In genomic region chr5:74195614-74196306, GRCm38 (mm10) we compare ENCODE assay signal across 8 mouse cellular contexts. TPM values are rescaled to one million over a fixed set of nuclear protein-coding genes. Genes with fewer than 3 reads are reported as not detected.
DNase-seq lines count a peak whose midpoint lies in the region; ATAC-seq and TF ChIP-seq lines count a peak whose summit lies in the region.

No protein-coding gene starts in this region.

- no peaks in the 10 kb centered on the region for H3K9me3 ChIP-seq in heart, embryonic 12.5 days (replicated peaks)
- H3K9me3 ChIP-seq in ES-E14 (ENCODE audit: control insufficient read depth, insufficient read depth, low read depth, low read length): no peaks in the 10 kb centered on the region
- no peaks in the 10 kb centered on the region for H3K9me3 ChIP-seq in forebrain, embryonic 11.5 days (ENCODE audit: control insufficient read depth, low read length)
- no peaks in the 10 kb centered on the region for H3K9me3 ChIP-seq in limb, embryonic 15.5 days
- no peaks in the 10 kb centered on the region for H3K9me3 ChIP-seq in stomach, postnatal 0 days (ENCODE audit: control insufficient read depth, low read length)

- under 1% methylated on average over 27 of the region's 27 CpGs for WGBS in heart, embryonic 12.5 days
- under 1% methylated on average over 27 of the region's 27 CpGs for WGBS in forebrain, embryonic 11.5 days
- 3% methylated on average over 27 of the region's 27 CpGs for WGBS in limb, embryonic 15.5 days
- 3% methylated on average over 27 of the region's 27 CpGs for WGBS in stomach, postnatal 0 days

- no peak for TF ChIP-seq CTCF in stomach, postnatal 0 days (IDR thresholded peaks at IDR 0.05; ENCODE audit: low read depth)

- H3K9ac ChIP-seq in heart, embryonic 12.5 days: peak overlapping the region; percentile 98
- H3K9ac ChIP-seq in ES-E14 (ENCODE audit: insufficient read depth, low read depth, low read length, poor library complexity, severe bottlenecking): peak overlapping the region; percentile 86
- H3K9ac ChIP-seq in forebrain, embryonic 11.5 days (ENCODE audit: low read length): peak overlapping the region; percentile 88
- H3K9ac ChIP-seq in limb, embryonic 15.5 days: peak overlapping the region; percentile 98
- H3K9ac ChIP-seq in stomach, postnatal 0 days (ENCODE audit: low read length): peak overlapping the region; percentile 93

- H3K27ac ChIP-seq in heart, embryonic 12.5 days (ENCODE audit: poor library complexity, severe bottlenecking): peak overlapping the region; percentile 91
- 0 out of 2 replicates have a peak overlapping the region, but pooled peaks have one; percentile 8 for H3K27ac ChIP-seq in ES-E14 (ENCODE audit: insufficient read depth, low read depth, low read length, poor library complexity, severe bottlenecking)
- peak overlapping the region; percentile 52; the same call in 1 of the 2 replicates for H3K27ac ChIP-seq in forebrain, embryonic 11.5 days (ENCODE audit: low read depth, low read length)
- peak overlapping the region; percentile 93 for H3K27ac ChIP-seq in limb, embryonic 15.5 days
- H3K27ac ChIP-seq in stomach, postnatal 0 days (replicated peaks): peak overlapping the region; percentile 83

- H3K4me1 ChIP-seq in heart, embryonic 12.5 days (replicated peaks): peaks cover 51% of the 10 kb centered on the region
- peaks cover 0 to 6% of the 10 kb centered on the region in 2 experiments; a peak in 1 of 4 replicates for H3K4me1 ChIP-seq in ES-E14 (ENCODE audit: control insufficient read depth in 2 of 2, insufficient read depth in 2 of 2, low read length in 2 of 2, poor library complexity in 1 of 2)
- H3K4me1 ChIP-seq in forebrain, embryonic 11.5 days (replicated peaks; ENCODE audit: control insufficient read depth, insufficient read depth, low read length): peaks cover 2% of the 10 kb centered on the region; the same call in 1 of the 2 replicates
- H3K4me1 ChIP-seq in limb, embryonic 15.5 days: peaks cover 66% of the 10 kb centered on the region
- H3K4me1 ChIP-seq in stomach, postnatal 0 days (replicated peaks; ENCODE audit: control insufficient read depth, insufficient read depth): peaks cover 7% of the 10 kb centered on the region

- ATAC-seq in heart, embryonic 12.5 days (ENCODE audit: insufficient number of reproducible peaks, low FRiP score): peak; percentile 35; the same call in 1 of the 2 replicates
- ATAC-seq in forebrain, embryonic 11.5 days (replicated peaks; ENCODE audit: low FRiP score): peak; percentile 49
- ATAC-seq in limb, embryonic 15.5 days (ENCODE audit: insufficient number of reproducible peaks, low FRiP score, low TSS enrichment, low read depth): no peak
- peak; percentile 12 for ATAC-seq in stomach, postnatal 0 days (ENCODE audit: low FRiP score, low TSS enrichment)

- peak overlapping the region; percentile 84 for H3K4me3 ChIP-seq in heart, embryonic 12.5 days
- peak overlapping the region; percentile 92 for H3K4me3 ChIP-seq in ES-E14 (ENCODE audit: insufficient read depth in 1 of 2, low read depth in 1 of 2, low read length in 2 of 2, poor library complexity in 1 of 2, severe bottlenecking in 1 of 2)
- peak overlapping the region; percentile 82 for H3K4me3 ChIP-seq in forebrain, embryonic 11.5 days (ENCODE audit: low read depth, low read length)
- H3K4me3 ChIP-seq in limb, embryonic 15.5 days: peak overlapping the region; percentile 93
- H3K4me3 ChIP-seq in stomach, postnatal 0 days (ENCODE audit: low read depth, low read length): peak overlapping the region; percentile 96

- no peaks in the 10 kb centered on the region for H3K27me3 ChIP-seq in heart, embryonic 12.5 days (replicated peaks)
- no peaks in the 10 kb centered on the region for H3K27me3 ChIP-seq in forebrain, embryonic 11.5 days (ENCODE audit: control insufficient read depth, insufficient read depth, low read length)
- no peaks in the 10 kb centered on the region for H3K27me3 ChIP-seq in limb, embryonic 15.5 days
- H3K27me3 ChIP-seq in stomach, postnatal 0 days (ENCODE audit: control insufficient read depth, insufficient read depth, low read length): no peaks in the 10 kb centered on the region

- peaks cover 34% of the 10 kb centered on the region for H3K36me3 ChIP-seq in heart, embryonic 12.5 days
- H3K36me3 ChIP-seq in ES-E14 (ENCODE audit: control insufficient read depth, insufficient read depth, low read length, poor library complexity, severe bottlenecking): peaks cover 21% of the 10 kb centered on the region
- H3K36me3 ChIP-seq in forebrain, embryonic 11.5 days (ENCODE audit: control insufficient read depth, insufficient read depth, low read length): peaks cover 2% of the 10 kb centered on the region; the same call in 1 of the 2 replicates
- peaks cover 20% of the 10 kb centered on the region for H3K36me3 ChIP-seq in limb, embryonic 15.5 days
- peaks cover 16% of the 10 kb centered on the region; the same call in 1 of the 2 replicates for H3K36me3 ChIP-seq in stomach, postnatal 0 days (ENCODE audit: control insufficient read depth, insufficient read depth, low read length)

- DNase-seq in heart, postnatal 14 days: no peak
- DNase-seq in ES-E14 (ENCODE audit: low read depth, low spot score): no peak
- DNase-seq in forebrain, embryonic 11.5 days (ENCODE audit: low spot score): peak; percentile 73
- DNase-seq in stomach, postnatal 0 days (ENCODE audit: low spot score): peak; percentile 33
- no peak for DNase-seq in urinary bladder, postnatal 10 days (ENCODE audit: low spot score)
- DNase-seq in layer of hippocampus, postnatal 25 days (ENCODE audit: extremely low spot score in 1 of 2, low spot score in 1 of 2): no peak

- intact Hi-C loops in heart, postnatal 14 days (cut with DNase I): loop anchor here (2.0 to 5.0 kb wide), 6 partner anchors 48 to 343 kb away; partner anchors contain the start of gene Usp46

- in situ Hi-C loops in ES-E14 (cut with MboI; ENCODE audit: low sequenced_read_pairs in 2 of 2, unreplicated experiment in 2 of 2): no loop called here

- H3K4me2 ChIP-seq in heart, embryonic 12.5 days: peak overlapping the region; percentile 87
- peak overlapping the region; percentile 93 for H3K4me2 ChIP-seq in forebrain, embryonic 11.5 days (ENCODE audit: low read depth, low read length, severe bottlenecking)
- H3K4me2 ChIP-seq in limb, embryonic 15.5 days: peak overlapping the region; percentile 98
- H3K4me2 ChIP-seq in stomach, postnatal 0 days (replicated peaks; ENCODE audit: low read depth): peak overlapping the region; percentile 98

- no peak for TF ChIP-seq EP300 in stomach, postnatal 0 days (optimal IDR thresholded peaks at IDR 0.05)

TF ChIP-seq in ES-E14, 5 proteins besides CTCF, POLR2A, EP300 and RAD21:
- TF ChIP-seq MAFK (IDR thresholded peaks at IDR 0.05; ENCODE audit: insufficient read depth, low read depth, low read length) (no peak), HCFC1 (IDR thresholded peaks at IDR 0.05; ENCODE audit: borderline replicate concordance, insufficient read depth, low read length) (no peak), ZC3H11A (IDR thresholded peaks at IDR 0.05; ENCODE audit: borderline replicate concordance, low read depth, low read length) (no peak), ZNF384 (IDR thresholded peaks at IDR 0.05; ENCODE audit: low read depth, low read length) (no peak), CHD2 (IDR thresholded peaks at IDR 0.05; ENCODE audit: low read depth, low read length) (no peak)

RNA-seq across cellular contexts. Expression of gene Rasl11b, which starts 0.7 kb away (rescaled TPM):
- polyA plus RNA-seq in heart, embryonic 12.5 days (2016; fragmentation: Nextera tagmentation; extraction: Ambion mirVana): 107 TPM in 2 replicates
- 10 to 100 TPM; 27.7 to 33.0 TPM for total RNA-seq in heart, postnatal 14 days (2021)
- 5.4 and 6.8 TPM in 2 replicates for total RNA-seq in ES-E14 (2012; rRNA removed)
- 28.0 and 28.8 TPM in 2 replicates for polyA plus RNA-seq in forebrain, embryonic 11.5 days (2014; fragmentation: Nextera tagmentation; extraction: Ambion mirVana)
- 126 and 133 TPM in 2 replicates for polyA plus RNA-seq in limb, embryonic 15.5 days (2015; fragmentation: Nextera tagmentation; extraction: Ambion mirVana)
- 33.6 and 45.0 TPM in 2 replicates for polyA plus RNA-seq in stomach, postnatal 0 days (2015; fragmentation: Nextera tagmentation; extraction: Ambion mirVana)
- 10 to 100 TPM; 64.9 to 77.2 TPM for total RNA-seq in layer of hippocampus, postnatal 25 days (2021)

Comparison
In these comparisons a context has a peak if more than half of its experiments do, and no peak if none do; other contexts are left out.
1. H3K27ac ChIP-seq: peak in every context shown above with its lines; median percentile 93 in limb, embryonic 15.5 days; 91 in heart, embryonic 12.5 days; 83 in stomach, postnatal 0 days; 52 in forebrain, embryonic 11.5 days; 8 in ES-E14.
2. DNase-seq: peak in forebrain, embryonic 11.5 days (single experiment) and stomach, postnatal 0 days (single experiment); none in heart, postnatal 14 days (0 of 2), ES-E14 (single experiment), urinary bladder, postnatal 10 days (single experiment) and layer of hippocampus, postnatal 25 days (0 of 2).
3. Peak in every context shown above with its lines, with median percentiles within 50 percentile points of each other: H3K4me2 ChIP-seq, H3K4me3 ChIP-seq and H3K9ac ChIP-seq.